Mouse (Mus musculus) megakaryocyte-erythroid progenitor cell, adult 5 weeks (primary cell): Measurements from ENCODE around the gene Hhipl1. TPM values are rescaled to one million over a fixed set of nuclear protein-coding genes. Genes with fewer than 3 reads are reported as not detected.

Experiments used
- polyA plus RNA-seq: library from polyadenylated mRNA; stranded (reverse); fragments of >175 nt; gene quantifications from 2 replicates; pipeline ENCODE4 v1.2.3, GENCODE M21; 2012

The Hhipl1 gene
- polyA plus RNA-seq = not detected in 2 replicates

GRCm38 (mm10) chr12:108305812-108306794, at the start of gene Hhipl1:
Gene Hhipl1 (plus strand): TSS chr12:108306270.

GRCm38 (mm10) chr12:108274661-108275507, 31.2 kb upstream of the Hhipl1 start, which contains the start of gene Ccdc85c:
Gene Ccdc85c (minus strand): TSS chr12:108275425.

GRCm38 (mm10) chr12:108333895-108334445, 27.9 kb downstream of the Hhipl1 start, which contains the start of gene Cyp46a1:
Gene Cyp46a1 (plus strand): TSS chr12:108334381.

GRCm38 (mm10) chr12:108370596-108371428, 64.7 kb downstream of the Hhipl1 start, which contains the start of gene Eml1:
Gene Eml1 (plus strand): TSS chr12:108370957.

Other genes with a start within 250 kb of the Hhipl1 start
- gene Setd3, start 127.0 kb upstream of the Hhipl1 start, polyA plus RNA-seq = 13.8 and 16.3 TPM in 2 replicates
- 131 and 140 TPM in 2 replicates for gene Ccnk, start 126.7 kb upstream of the Hhipl1 start, polyA plus RNA-seq
- gene Ccdc85c, start 30.8 kb upstream of the Hhipl1 start, polyA plus RNA-seq = 5.6 and 6.7 TPM in 2 replicates
- 0.12 and 0.44 TPM in 2 replicates for gene Cyp46a1, start 28.1 kb downstream of the Hhipl1 start, polyA plus RNA-seq
- not detected in 2 replicates for gene Eml1, start 64.7 kb downstream of the Hhipl1 start, polyA plus RNA-seq
- gene Evl, start 248.4 kb downstream of the Hhipl1 start, polyA plus RNA-seq = 43.0 and 62.7 TPM in 2 replicates